Mouse (Mus musculus) heart, embryonic 14.5 days (tissue): ENCODE measurements around the gene Rsbn1. TPM values are rescaled to one million over a fixed set of nuclear protein-coding genes. Genes with fewer than 3 reads are reported as not detected.

Experiments used
- ATAC-seq: fragments of 200-750 bp; cut with Nextera tagmentation; 2 replicates; pipeline ENCODE4 v1.8.0; 2017; ENCODE audit warnings: low read depth, moderate TSS enrichment; ENCODE audit not compliant: insufficient number of reproducible peaks, insufficient read depth, low FRiP score
- H3K27ac ChIP-seq, 2 experiments: fragments of 200-500 bp in 1 of 2; fragments of 300-500 bp in 1 of 2; sonication (generic) in 1 of 2; replicated peaks in 1 of 2; 2 replicates each; pipeline ENCODE4 v1.5.1; 2012 to 2014; ENCODE audit warnings: low read depth in 2 of 2, low read length in 2 of 2, control low read depth in 1 of 2, mild to moderate bottlenecking in 1 of 2, mixed read lengths in 1 of 2; ENCODE audit not compliant: control insufficient read depth in 1 of 2, insufficient read depth in 1 of 2
- H3K27me3 ChIP-seq: fragments of 300-500 bp; sonication (generic); 2 replicates; pipeline ENCODE4 v1.6.1; 2014; ENCODE audit warnings: mild to moderate bottlenecking, low read length, control low read depth; ENCODE audit not compliant: control insufficient read depth, insufficient read depth
- H3K36me3 ChIP-seq: fragments of 300-500 bp; sonication (generic); 2 replicates; pipeline ENCODE4 v1.6.1; 2014; ENCODE audit warnings: mild to moderate bottlenecking, control low read depth, low read length, mixed read lengths; ENCODE audit not compliant: control insufficient read depth, insufficient read depth
- H3K4me1 ChIP-seq, 2 experiments: fragments of 200-500 bp in 1 of 2; fragments of 300-500 bp in 1 of 2; sonication (generic) in 1 of 2; 2 replicates each; pipeline ENCODE4 v1.6.1; 2012 to 2014; ENCODE audit warnings: low read length in 2 of 2, control low read depth in 1 of 2, mixed read lengths in 1 of 2; ENCODE audit not compliant: control insufficient read depth in 2 of 2, insufficient read depth in 2 of 2
- H3K4me2 ChIP-seq: fragments of 300-500 bp; sonication (generic); 2 replicates; pipeline ENCODE4 v1.6.1; 2014; ENCODE audit warnings: mild to moderate bottlenecking, low read length
- H3K4me3 ChIP-seq, 2 experiments: fragments of 200-500 bp in 1 of 2; fragments of 300-500 bp in 1 of 2; sonication (generic) in 1 of 2; 2 replicates each; pipeline ENCODE4 v1.5.1; 2012 to 2014; ENCODE audit warnings: low read length in 2 of 2, mild to moderate bottlenecking in 2 of 2, control low read depth in 1 of 2, low read depth in 1 of 2, moderate library complexity in 1 of 2; ENCODE audit not compliant: control insufficient read depth in 1 of 2, insufficient read depth in 1 of 2
- H3K9ac ChIP-seq: fragments of 300-500 bp; sonication (generic); 2 replicates; pipeline ENCODE4 v1.6.1; 2014; ENCODE audit warnings: mild to moderate bottlenecking, low read length
- H3K9me3 ChIP-seq: fragments of 300-500 bp; sonication (generic); 2 replicates; pipeline ENCODE4 v1.6.1; 2016; ENCODE audit warnings: low read length, control low read depth; ENCODE audit not compliant: control insufficient read depth
- WGBS: fragments of 180-500 bp; shearing (Covaris S2); extraction: QIAGEN DNeasy Blood & Tissue Kit; methylation state at CpG from one replicate; pipeline ENCODE4 v1.1.7; 2014; 5-methylcytosine and 5-hydroxymethylcytosine counted together
- polyA plus RNA-seq: library from polyadenylated mRNA; unstranded; fragments of >200 nt; fragmentation: Nextera tagmentation; extraction: Ambion mirVana; gene quantifications from 2 replicates; pipeline ENCODE4 v1.2.1, GENCODE M21; 2014

Rsbn1 gene
- polyA plus RNA-seq, 1 experiment from 2014 or later: 7.0 TPM

- Histone ChIP-seq H3K27me3 (no peaks in the 10 kb centered on the region), H3K4me1 (no peaks in the 10 kb centered on the region), H3K9ac (no peak overlapping the region), H3K9me3 (no peaks in the 10 kb centered on the region), H3K27ac (no peak overlapping the region), H3K4me2 (no peak overlapping the region), H3K36me3 (peaks cover 47% of the 10 kb centered on the region), H3K4me3 (no peak overlapping the region)
- no peak for ATAC-seq
- WGBS: 95% methylated on average over 2 of the region's 2 CpGs
Observed at GRCm38 (mm10) chr3:103985194-103985593, 71.3 kb downstream of the Rsbn1 start.

DNA sequence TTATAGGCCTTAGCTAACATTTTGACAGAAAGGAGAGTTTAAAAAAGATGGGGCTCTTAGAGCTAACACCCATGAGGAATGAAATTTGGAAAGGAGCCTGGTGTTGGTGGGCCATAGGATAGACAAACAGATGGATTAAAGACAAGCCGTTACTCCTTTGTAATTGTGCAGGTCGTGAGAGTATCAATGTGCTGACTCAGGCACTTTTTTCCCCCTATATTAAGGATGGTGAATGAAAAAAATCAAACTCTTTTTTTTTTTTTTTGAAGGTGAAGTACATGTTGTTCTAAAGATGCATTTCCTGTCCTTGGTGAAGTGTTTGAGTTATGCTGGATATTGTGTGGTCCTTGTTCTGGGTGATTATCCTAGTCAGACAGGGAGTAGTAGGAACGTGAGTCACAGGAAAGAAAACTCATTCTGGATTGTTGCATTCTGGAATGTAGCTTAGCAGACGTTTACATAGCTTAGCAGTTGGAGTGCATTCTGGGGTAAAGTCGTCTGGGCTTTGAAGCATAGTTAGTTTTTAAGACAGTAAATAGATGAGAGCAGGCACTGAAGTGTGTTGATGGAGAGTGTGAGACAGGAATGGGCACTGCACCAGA lies 74.0 kb downstream of the Rsbn1 start:
- H3K36me3 ChIP-seq: peaks cover 67% of the 10 kb centered on the region
- H3K4me2 ChIP-seq: no peak overlapping the region
- H3K27ac ChIP-seq: no peak overlapping the region
- ATAC-seq: no peak
- no peaks in the 10 kb centered on the region for H3K9me3 ChIP-seq
- H3K4me1 ChIP-seq: no peaks in the 10 kb centered on the region
- H3K9ac ChIP-seq: no peak overlapping the region
- H3K27me3 ChIP-seq: no peaks in the 10 kb centered on the region
- 62% methylated on average over 5 of the region's 5 CpGs for WGBS
- no peak overlapping the region for H3K4me3 ChIP-seq

GRCm38 (mm10) chr3:103989352-103989751 lies 75.4 kb downstream of the Rsbn1 start:
- no peak for ATAC-seq
- no peak overlapping the region for H3K27ac ChIP-seq
- H3K27me3 ChIP-seq: no peaks in the 10 kb centered on the region
- no peak overlapping the region for H3K4me3 ChIP-seq
- H3K4me2 ChIP-seq: no peak overlapping the region
- H3K36me3 ChIP-seq: peaks cover 69% of the 10 kb centered on the region
- no peaks in the 10 kb centered on the region for H3K4me1 ChIP-seq
- H3K9me3 ChIP-seq: no peaks in the 10 kb centered on the region
- 71% methylated on average over 4 of the region's 4 CpGs for WGBS
- no peak overlapping the region for H3K9ac ChIP-seq

DNA sequence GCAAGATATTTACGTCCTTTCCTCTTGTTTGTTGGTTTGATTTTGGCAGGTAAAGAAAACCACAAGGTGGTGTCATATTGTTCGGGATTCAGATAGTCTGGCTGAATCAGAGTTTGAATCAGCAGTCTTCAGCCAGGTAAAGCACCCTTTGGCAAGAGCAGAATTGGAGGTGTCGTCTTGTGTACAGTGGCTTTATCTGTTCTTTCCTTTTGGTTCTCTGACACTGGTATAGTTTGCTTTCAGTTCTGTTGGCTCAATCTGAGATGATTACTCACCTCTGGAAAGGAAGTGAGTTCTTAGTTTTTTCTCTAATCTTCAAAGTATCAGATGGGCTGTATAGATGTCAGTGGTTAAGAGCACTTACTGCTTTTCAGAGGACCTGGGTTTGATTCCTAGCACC lies 77.4 kb downstream of the Rsbn1 start:
- no peaks in the 10 kb centered on the region for H3K27me3 ChIP-seq
- H3K27ac ChIP-seq: no peak overlapping the region
- H3K4me2 ChIP-seq: no peak overlapping the region
- WGBS: 87% methylated on average over 3 of the region's 3 CpGs
- no peak for ATAC-seq
- no peaks in the 10 kb centered on the region for H3K9me3 ChIP-seq
- H3K4me1 ChIP-seq: no peaks in the 10 kb centered on the region; a peak in 1 of 4 replicates
- H3K36me3 ChIP-seq: peaks cover 66% of the 10 kb centered on the region
- H3K9ac ChIP-seq: no peak overlapping the region
- no peak overlapping the region for H3K4me3 ChIP-seq

GRCm38 (mm10) chr3:103998724-103999123 lies 84.8 kb downstream of the Rsbn1 start:
- H3K36me3 ChIP-seq: peaks cover 64% of the 10 kb centered on the region
- H3K9ac ChIP-seq: no peak overlapping the region
- H3K9me3 ChIP-seq: no peaks in the 10 kb centered on the region
- no peak overlapping the region for H3K27ac ChIP-seq
- no peaks in the 10 kb centered on the region; a peak in 1 of 4 replicates for H3K4me1 ChIP-seq
- 91% methylated on average over 4 of the region's 4 CpGs for WGBS
- ATAC-seq: no peak
- no peak overlapping the region for H3K4me2 ChIP-seq
- no peak overlapping the region for H3K4me3 ChIP-seq
- no peaks in the 10 kb centered on the region for H3K27me3 ChIP-seq

DNA sequence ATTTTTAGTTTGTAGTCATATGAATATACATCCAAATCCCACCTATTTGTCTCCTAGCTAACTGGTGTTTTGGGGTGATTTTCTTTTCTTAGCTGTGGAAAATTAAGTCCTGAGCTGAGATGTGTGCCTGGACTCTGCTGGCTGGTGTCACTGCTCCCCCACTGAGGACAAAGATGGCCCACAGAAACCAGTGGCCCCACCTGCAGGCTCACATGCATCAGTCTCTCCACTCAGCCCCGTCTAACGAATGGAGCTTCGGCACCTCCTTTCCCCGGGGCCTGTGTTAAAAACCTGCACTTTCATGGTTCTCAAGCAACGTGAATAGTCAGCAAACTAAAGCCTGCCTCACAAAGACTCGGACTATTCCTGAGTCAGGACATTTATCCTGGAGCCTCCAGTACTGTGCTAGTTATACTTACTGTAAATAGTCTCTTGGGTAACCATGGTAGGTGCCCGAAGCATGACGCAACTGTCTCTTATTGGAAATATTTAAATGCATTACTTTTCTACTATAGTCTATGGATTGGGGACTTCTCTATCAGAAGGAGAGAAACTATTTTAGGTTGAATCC lies 93.1 kb downstream of the Rsbn1 start:
- WGBS: 85% methylated on average over 8 of the region's 8 CpGs
- Histone ChIP-seq H3K4me3 (no peak overlapping the region), H3K4me1 (0 out of 4 replicates have a peak, but pooled peaks cover 0 to 4% of the 10 kb centered on the region in 2 experiments), H3K9me3 (no peaks in the 10 kb centered on the region), H3K36me3 (peaks cover 59% of the 10 kb centered on the region), H3K27ac (no peak overlapping the region), H3K4me2 (no peak overlapping the region), H3K27me3 (no peaks in the 10 kb centered on the region), H3K9ac (no peak overlapping the region)
- ATAC-seq: no peak

GRCm38 (mm10) chr3:104007479-104007878 lies 93.6 kb downstream of the Rsbn1 start:
- Histone ChIP-seq H3K4me2 (no peak overlapping the region), H3K4me3 (no peak overlapping the region), H3K36me3 (peaks cover 64% of the 10 kb centered on the region), H3K27ac (no peak overlapping the region), H3K9ac (no peak overlapping the region), H3K27me3 (no peaks in the 10 kb centered on the region), H3K4me1 (0 out of 4 replicates have a peak, but pooled peaks cover 0 to 4% of the 10 kb centered on the region in 2 experiments), H3K9me3 (no peaks in the 10 kb centered on the region)
- no peak for ATAC-seq
- WGBS: 57% methylated on average over 8 of the region's 8 CpGs
